ENCODE assay signal across 10 mouse cellular contexts in the genomic region with DNA sequence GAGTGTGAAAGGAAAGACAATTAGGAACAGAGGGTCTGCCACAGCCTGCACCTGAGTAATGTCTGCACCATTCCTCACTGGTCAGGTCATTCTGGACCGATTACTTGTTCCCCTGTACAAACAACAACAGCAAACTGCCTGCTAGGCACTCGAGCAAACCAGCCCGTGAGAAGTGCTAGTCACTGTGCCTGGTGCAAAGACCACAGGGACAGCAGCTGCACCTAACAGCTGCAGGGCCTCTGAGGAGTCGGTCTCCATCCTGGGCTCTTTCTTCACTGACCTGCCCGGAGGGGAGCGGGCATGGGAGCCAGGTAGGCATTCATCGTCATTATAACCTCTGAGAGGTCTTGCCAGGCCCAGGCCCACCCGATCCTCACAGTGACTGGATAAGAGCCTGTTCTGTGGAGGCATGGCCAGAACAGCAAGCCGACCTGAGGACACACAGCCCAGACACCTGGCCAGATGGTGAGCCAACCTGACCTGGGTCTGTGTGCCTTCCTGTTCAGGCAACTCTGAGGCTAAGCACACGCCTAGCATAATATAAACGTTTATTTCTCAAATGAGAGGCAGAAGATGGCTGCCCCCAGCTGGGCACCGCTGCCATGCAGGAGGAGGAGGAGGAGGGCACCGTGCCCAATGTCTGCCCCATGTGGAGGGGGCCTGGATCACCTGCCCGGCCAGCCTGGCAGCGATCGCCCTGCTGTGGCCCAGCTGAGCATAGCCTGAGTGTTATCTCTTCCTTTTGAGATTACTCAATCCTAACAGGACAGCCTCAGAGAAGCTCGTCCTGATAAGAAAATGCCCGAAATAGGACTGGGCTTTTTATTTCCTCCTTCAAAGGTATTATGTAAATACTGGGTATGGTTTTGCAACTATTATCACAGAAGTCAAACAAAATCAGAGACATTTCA. TPM values are rescaled to one million over a fixed set of nuclear protein-coding genes. Genes with fewer than 3 reads are reported as not detected.
DNase-seq lines count a peak whose midpoint lies in the region; ATAC-seq and TF ChIP-seq lines count a peak whose summit lies in the region.
"Had no signal": no experiment of that assay in that cellular context is flagged by ENCODE, and none has a peak within 500 bp of the region (broad histone marks: within the 10 kb centered on the region; RNA-seq: fewer than 3 reads in every experiment).

No protein-coding gene starts in this region.

- no peaks in the 10 kb centered on the region for H3K27me3 ChIP-seq in limb, embryonic 13.5 days
- no peaks in the 10 kb centered on the region for H3K27me3 ChIP-seq in limb, embryonic 10.5 days (ENCODE audit: low read depth, poor library complexity, severe bottlenecking)
- H3K27me3 ChIP-seq in liver, embryonic 14.5 days (ENCODE audit: control insufficient read depth, insufficient read depth, low read length), result no peaks in the 10 kb centered on the region
- H3K27me3 ChIP-seq in stomach, embryonic 14.5 days (ENCODE audit: control insufficient read depth, insufficient read depth, low read length), result no peaks in the 10 kb centered on the region
- H3K27me3 ChIP-seq in midbrain, postnatal 0 days (ENCODE audit: insufficient read depth, low read length), result no peaks in the 10 kb centered on the region
- H3K27me3 ChIP-seq: Patski had no signal

- TF ChIP-seq EP300 in liver, embryonic 14.5 days (IDR thresholded peaks at IDR 0.05; ENCODE audit: low read depth), result no peak

- no peak overlapping the region for H3K27ac ChIP-seq in limb, embryonic 13.5 days
- no peak overlapping the region for H3K27ac ChIP-seq in limb, embryonic 10.5 days
- H3K27ac ChIP-seq in liver, embryonic 14.5 days, result no peak overlapping the region
- H3K27ac ChIP-seq in stomach, embryonic 14.5 days (ENCODE audit: low read length), result no peak overlapping the region
- H3K27ac ChIP-seq in midbrain, postnatal 0 days (ENCODE audit: low read depth, low read length), result no peak overlapping the region

- H3K4me2 ChIP-seq in limb, embryonic 13.5 days (replicated peaks), result no peak overlapping the region
- H3K4me2 ChIP-seq in liver, embryonic 14.5 days (ENCODE audit: low read depth), result peak overlapping the region; percentile 8; the same call in 1 of the 2 replicates
- no peak overlapping the region for H3K4me2 ChIP-seq in stomach, embryonic 14.5 days (replicated peaks; ENCODE audit: low read depth, low read length)
- H3K4me2 ChIP-seq in midbrain, postnatal 0 days (ENCODE audit: low read depth, low read length, poor library complexity, severe bottlenecking), result no peak overlapping the region

- ATAC-seq in limb, embryonic 13.5 days (ENCODE audit: low FRiP score, low read depth), result no peak
- peak; percentile 58 for ATAC-seq in granulocyte monocyte progenitor cell, adult 5-6 weeks (replicated peaks; ENCODE audit: poor library complexity, severe bottlenecking)
- no peak for ATAC-seq in liver, embryonic 14.5 days (ENCODE audit: insufficient read depth)
- peak; percentile 30; the same call in 1 of the 2 replicates for ATAC-seq in stomach, embryonic 14.5 days (ENCODE audit: insufficient number of reproducible peaks, insufficient read depth, low FRiP score, low read depth)
- no peak for ATAC-seq in midbrain, postnatal 0 days (ENCODE audit: low FRiP score)
- ATAC-seq: Patski had no signal

- DNase-seq in limb, embryonic 10.5 days (ENCODE audit: low spot score), result no peak
- DNase-seq in liver, embryonic 14.5 days (ENCODE audit: low read depth in 3 of 3, low spot score in 3 of 3), result no peak
- no peak for DNase-seq in spleen, postnatal 14 days (ENCODE audit: low spot score in 2 of 2)
- DNase-seq in midbrain, postnatal 0 days (ENCODE audit: low spot score), result no peak
- DNase-seq in thymus, postnatal 0 days (ENCODE audit: low spot score), result no peak
- DNase-seq: spleen, adult 18-20 months had no signal

- peaks cover 18% of the 10 kb centered on the region for H3K36me3 ChIP-seq in limb, embryonic 13.5 days
- peaks cover 22% of the 10 kb centered on the region for H3K36me3 ChIP-seq in limb, embryonic 10.5 days
- H3K36me3 ChIP-seq in liver, embryonic 14.5 days (replicated peaks; ENCODE audit: control insufficient read depth, insufficient read depth, low read depth), result no peaks in the 10 kb centered on the region
- H3K36me3 ChIP-seq in stomach, embryonic 14.5 days (ENCODE audit: control insufficient read depth, insufficient read depth, low read length), result no peaks in the 10 kb centered on the region
- H3K36me3 ChIP-seq in midbrain, postnatal 0 days (ENCODE audit: insufficient read depth, low read length), result no peaks in the 10 kb centered on the region

- 81% methylated on average over 18 of the region's 18 CpGs for WGBS in limb, embryonic 13.5 days
- 85% methylated on average over 18 of the region's 18 CpGs for WGBS in limb, embryonic 10.5 days
- WGBS in liver, embryonic 14.5 days (ENCODE audit: insufficient replicate concordance), result 45% methylated on average over 18 of the region's 18 CpGs
- 54% methylated on average over 18 of the region's 18 CpGs for WGBS in stomach, embryonic 14.5 days
- WGBS in midbrain, postnatal 0 days, result 75% methylated on average over 18 of the region's 18 CpGs

- no peak for TF ChIP-seq CTCF in liver, embryonic 14.5 days (IDR thresholded peaks at IDR 0.05; ENCODE audit: low read depth)
- TF ChIP-seq CTCF in midbrain, postnatal 0 days (IDR thresholded peaks at IDR 0.05), result no peak

- H3K4me3 ChIP-seq in limb, embryonic 13.5 days, result no peak overlapping the region
- no peak overlapping the region for H3K4me3 ChIP-seq in limb, embryonic 10.5 days
- no peak overlapping the region for H3K4me3 ChIP-seq in liver, embryonic 14.5 days (ENCODE audit: insufficient read depth in 1 of 2, low read depth in 2 of 2, low read length in 2 of 2)
- H3K4me3 ChIP-seq in stomach, embryonic 14.5 days (ENCODE audit: low read depth, low read length), result no peak overlapping the region
- H3K4me3 ChIP-seq in midbrain, postnatal 0 days (ENCODE audit: low read depth, low read length), result no peak overlapping the region

- peak overlapping the region; percentile 19; the same call in 1 of the 2 replicates for H3K9ac ChIP-seq in limb, embryonic 13.5 days
- H3K9ac ChIP-seq in liver, embryonic 14.5 days (replicated peaks), result no peak overlapping the region
- H3K9ac ChIP-seq in stomach, embryonic 14.5 days (replicated peaks; ENCODE audit: low read depth, low read length), result no peak overlapping the region
- no peak overlapping the region for H3K9ac ChIP-seq in midbrain, postnatal 0 days (replicated peaks; ENCODE audit: low read length, poor library complexity, severe bottlenecking)

- peaks cover 23% of the 10 kb centered on the region for H3K4me1 ChIP-seq in limb, embryonic 13.5 days
- H3K4me1 ChIP-seq in limb, embryonic 10.5 days, result peaks cover 6% of the 10 kb centered on the region; the same call in 1 of the 2 replicates
- H3K4me1 ChIP-seq in liver, embryonic 14.5 days (replicated peaks; ENCODE audit: control insufficient read depth in 2 of 2, insufficient read depth in 2 of 2, low read length in 1 of 2), result peaks cover 4 to 15% of the 10 kb centered on the region in 2 experiments
- H3K4me1 ChIP-seq in stomach, embryonic 14.5 days (ENCODE audit: control insufficient read depth, insufficient read depth, low read length), result peaks cover 14% of the 10 kb centered on the region
- no peaks in the 10 kb centered on the region for H3K4me1 ChIP-seq in midbrain, postnatal 0 days (ENCODE audit: insufficient read depth, low read length)

- H3K9me3 ChIP-seq in limb, embryonic 13.5 days, result no peaks in the 10 kb centered on the region
- H3K9me3 ChIP-seq in limb, embryonic 10.5 days (replicated peaks), result no peaks in the 10 kb centered on the region
- H3K9me3 ChIP-seq in liver, embryonic 14.5 days (ENCODE audit: control insufficient read depth, low read length), result no peaks in the 10 kb centered on the region
- H3K9me3 ChIP-seq in stomach, embryonic 14.5 days (ENCODE audit: control insufficient read depth, low read depth, low read length), result no peaks in the 10 kb centered on the region
- H3K9me3 ChIP-seq in midbrain, postnatal 0 days (ENCODE audit: low read length), result no peaks in the 10 kb centered on the region

RNA-seq across cellular contexts. Expression of gene Sprtn, which starts 23.9 kb away (rescaled TPM):
- polyA plus RNA-seq in limb, embryonic 13.5 days (2015; fragmentation: Nextera tagmentation; extraction: Ambion mirVana), result 9.1 and 9.3 TPM in 2 replicates
- 9.3 and 10.4 TPM in 2 replicates for polyA plus RNA-seq in limb, embryonic 10.5 days (2016; fragmentation: Nextera tagmentation; extraction: Ambion mirVana)
- 18.5 and 18.8 TPM in 2 replicates for total RNA-seq in granulocyte monocyte progenitor cell, adult 5-6 weeks (2014; fragmentation: Nextera tagmentation)
- total RNA-seq in granulocyte monocyte progenitor cell, adult 5-6 weeks (2017), result 20.9 and 21.8 TPM in 2 replicates
- 4.8 and 7.0 TPM in 2 replicates for polyA plus RNA-seq in liver, embryonic 14.5 days (2012; rRNA removed)
- 4.9 and 5.0 TPM in 2 replicates for polyA plus RNA-seq in liver, embryonic 14.5 days (2014; fragmentation: Nextera tagmentation; extraction: Ambion mirVana)
- polyA plus RNA-seq in stomach, embryonic 14.5 days (2014; fragmentation: Nextera tagmentation; extraction: Ambion mirVana), result 6.9 and 9.1 TPM in 2 replicates
- 13.9 and 17.1 TPM in 2 replicates for total RNA-seq in midbrain, postnatal 0 days (2014; rRNA removed)
- polyA plus RNA-seq in midbrain, postnatal 0 days (2015; fragmentation: Nextera tagmentation; extraction: Ambion mirVana), result 6.0 and 6.1 TPM in 2 replicates
- polyA plus RNA-seq in thymus, postnatal 0 days (2015; fragmentation: Nextera tagmentation; extraction: Ambion mirVana), result 11.0 and 13.5 TPM in 2 replicates

RNA-seq across cellular contexts. Expression of gene Exoc8, which starts 24.1 kb away (rescaled TPM):
- 8.4 and 8.5 TPM in 2 replicates for polyA plus RNA-seq in limb, embryonic 13.5 days (2015; fragmentation: Nextera tagmentation; extraction: Ambion mirVana)
- 8.7 and 9.2 TPM in 2 replicates for polyA plus RNA-seq in limb, embryonic 10.5 days (2016; fragmentation: Nextera tagmentation; extraction: Ambion mirVana)
- 9.6 and 16.2 TPM in 2 replicates for total RNA-seq in granulocyte monocyte progenitor cell, adult 5-6 weeks (2014; fragmentation: Nextera tagmentation)
- 14.7 and 16.0 TPM in 2 replicates for total RNA-seq in granulocyte monocyte progenitor cell, adult 5-6 weeks (2017)
- 2.6 and 3.7 TPM in 2 replicates for polyA plus RNA-seq in liver, embryonic 14.5 days (2012; rRNA removed)
- polyA plus RNA-seq in liver, embryonic 14.5 days (2014; fragmentation: Nextera tagmentation; extraction: Ambion mirVana), result 2.4 and 2.6 TPM in 2 replicates
- 7.8 and 8.9 TPM in 2 replicates for polyA plus RNA-seq in stomach, embryonic 14.5 days (2014; fragmentation: Nextera tagmentation; extraction: Ambion mirVana)
- total RNA-seq in midbrain, postnatal 0 days (2014; rRNA removed), result 33.6 and 34.4 TPM in 2 replicates
- 10.5 and 10.7 TPM in 2 replicates for polyA plus RNA-seq in midbrain, postnatal 0 days (2015; fragmentation: Nextera tagmentation; extraction: Ambion mirVana)
- 7.0 and 9.2 TPM in 2 replicates for polyA plus RNA-seq in thymus, postnatal 0 days (2015; fragmentation: Nextera tagmentation; extraction: Ambion mirVana)

RNA-seq across cellular contexts. Expression of gene Egln1, which starts 27.5 kb away (rescaled TPM):
- 11.9 and 13.5 TPM in 2 replicates for polyA plus RNA-seq in limb, embryonic 13.5 days (2015; fragmentation: Nextera tagmentation; extraction: Ambion mirVana)
- 9.9 and 10.1 TPM in 2 replicates for polyA plus RNA-seq in limb, embryonic 10.5 days (2016; fragmentation: Nextera tagmentation; extraction: Ambion mirVana)
- 24.1 and 24.6 TPM in 2 replicates for total RNA-seq in granulocyte monocyte progenitor cell, adult 5-6 weeks (2014; fragmentation: Nextera tagmentation)
- total RNA-seq in granulocyte monocyte progenitor cell, adult 5-6 weeks (2017), result 16.3 and 23.5 TPM in 2 replicates
- polyA plus RNA-seq in liver, embryonic 14.5 days (2012; rRNA removed), result 4.2 and 5.5 TPM in 2 replicates
- polyA plus RNA-seq in liver, embryonic 14.5 days (2014; fragmentation: Nextera tagmentation; extraction: Ambion mirVana), result 3.3 and 3.9 TPM in 2 replicates
- polyA plus RNA-seq in stomach, embryonic 14.5 days (2014; fragmentation: Nextera tagmentation; extraction: Ambion mirVana), result 20.1 and 21.8 TPM in 2 replicates
- total RNA-seq in midbrain, postnatal 0 days (2014; rRNA removed), result 42.1 and 52.7 TPM in 2 replicates
- polyA plus RNA-seq in midbrain, postnatal 0 days (2015; fragmentation: Nextera tagmentation; extraction: Ambion mirVana), result 12.9 and 13.6 TPM in 2 replicates
- 13.0 and 15.3 TPM in 2 replicates for polyA plus RNA-seq in thymus, postnatal 0 days (2015; fragmentation: Nextera tagmentation; extraction: Ambion mirVana)

RNA-seq across cellular contexts. Expression of gene 2810004N23Rik, which starts 58.7 kb away (rescaled TPM):
- 52.7 and 53.9 TPM in 2 replicates for polyA plus RNA-seq in limb, embryonic 13.5 days (2015; fragmentation: Nextera tagmentation; extraction: Ambion mirVana)
- 71.0 and 82.9 TPM in 2 replicates for polyA plus RNA-seq in limb, embryonic 10.5 days (2016; fragmentation: Nextera tagmentation; extraction: Ambion mirVana)
- total RNA-seq in granulocyte monocyte progenitor cell, adult 5-6 weeks (2014; fragmentation: Nextera tagmentation), result 46.8 and 49.8 TPM in 2 replicates
- total RNA-seq in granulocyte monocyte progenitor cell, adult 5-6 weeks (2017), result 65.8 and 75.4 TPM in 2 replicates
- 8.9 and 13.5 TPM in 2 replicates for polyA plus RNA-seq in liver, embryonic 14.5 days (2012; rRNA removed)
- 17.9 and 18.2 TPM in 2 replicates for polyA plus RNA-seq in liver, embryonic 14.5 days (2014; fragmentation: Nextera tagmentation; extraction: Ambion mirVana)
- 43.7 and 44.0 TPM in 2 replicates for polyA plus RNA-seq in stomach, embryonic 14.5 days (2014; fragmentation: Nextera tagmentation; extraction: Ambion mirVana)
- total RNA-seq in midbrain, postnatal 0 days (2014; rRNA removed), result 20.6 and 24.7 TPM in 2 replicates
- polyA plus RNA-seq in midbrain, postnatal 0 days (2015; fragmentation: Nextera tagmentation; extraction: Ambion mirVana), result 20.3 and 20.4 TPM in 2 replicates
- 39.1 and 42.3 TPM in 2 replicates for polyA plus RNA-seq in thymus, postnatal 0 days (2015; fragmentation: Nextera tagmentation; extraction: Ambion mirVana)

RNA-seq across cellular contexts. Expression of gene Gnpat, which starts 58.8 kb away (rescaled TPM):
- polyA plus RNA-seq in limb, embryonic 13.5 days (2015; fragmentation: Nextera tagmentation; extraction: Ambion mirVana), result 97.6 and 99.6 TPM in 2 replicates
- 133 and 142 TPM in 2 replicates for polyA plus RNA-seq in limb, embryonic 10.5 days (2016; fragmentation: Nextera tagmentation; extraction: Ambion mirVana)
- total RNA-seq in granulocyte monocyte progenitor cell, adult 5-6 weeks (2014; fragmentation: Nextera tagmentation), result 116 and 145 TPM in 2 replicates
- 92.3 and 115 TPM in 2 replicates for total RNA-seq in granulocyte monocyte progenitor cell, adult 5-6 weeks (2017)
- 23.3 and 35.7 TPM in 2 replicates for polyA plus RNA-seq in liver, embryonic 14.5 days (2012; rRNA removed)
- polyA plus RNA-seq in liver, embryonic 14.5 days (2014; fragmentation: Nextera tagmentation; extraction: Ambion mirVana), result 39.0 and 39.6 TPM in 2 replicates
- polyA plus RNA-seq in stomach, embryonic 14.5 days (2014; fragmentation: Nextera tagmentation; extraction: Ambion mirVana), result 92.8 and 98.0 TPM in 2 replicates
- 45.1 and 47.2 TPM in 2 replicates for total RNA-seq in midbrain, postnatal 0 days (2014; rRNA removed)
- 48.2 and 58.5 TPM in 2 replicates for polyA plus RNA-seq in midbrain, postnatal 0 days (2015; fragmentation: Nextera tagmentation; extraction: Ambion mirVana)
- polyA plus RNA-seq in thymus, postnatal 0 days (2015; fragmentation: Nextera tagmentation; extraction: Ambion mirVana), result 78.2 and 78.9 TPM in 2 replicates

Comparison
In these comparisons a context has a peak if more than half of its experiments do, and no peak if none do; other contexts are left out.
1. ATAC-seq: peak in granulocyte monocyte progenitor cell, adult 5-6 weeks (single experiment) and stomach, embryonic 14.5 days (single experiment); none in limb, embryonic 13.5 days (single experiment), liver, embryonic 14.5 days (single experiment) and midbrain, postnatal 0 days (single experiment).